Mouse (Mus musculus) ES-Bruce4 (cell line): ENCODE results near the gene Ankrd31. TPM values are rescaled to one million over a fixed set of nuclear protein-coding genes. Genes with fewer than 3 reads are reported as not detected.
"Not testable (repeated sequence)": the region's sequence is repeated elsewhere in the genome, so short reads cannot be mapped to it uniquely, and the experiment has no call there.

ENCODE experiments used
- H3K27ac ChIP-seq: 2 replicates; pipeline ENCODE4 v1.5.1; 2012; ENCODE audit warnings: low read length, inconsistent platforms; ENCODE audit not compliant: insufficient read depth
- H3K27me3 ChIP-seq: 2 replicates; pipeline ENCODE4 v1.6.1; 2012; ENCODE audit warnings: mild to moderate bottlenecking, low read length, inconsistent platforms; ENCODE audit not compliant: control insufficient read depth, poor library complexity, insufficient read depth, severe bottlenecking
- H3K36me3 ChIP-seq: 2 replicates; pipeline ENCODE4 v1.6.1; 2012; ENCODE audit warnings: inconsistent platforms, mild to moderate bottlenecking, low read length, moderate library complexity; ENCODE audit not compliant: control insufficient read depth, poor library complexity, insufficient read depth, severe bottlenecking
- H3K4me1 ChIP-seq: one replicate; pipeline ENCODE4 v1.8.1; 2011; ENCODE audit warnings: low read length; ENCODE audit not compliant: control insufficient read depth, insufficient read depth
- H3K4me3 ChIP-seq: 2 replicates; pipeline ENCODE4 v1.5.1; 2011; ENCODE audit warnings: low read depth, mild to moderate bottlenecking, low read length
- H3K9ac ChIP-seq: 2 replicates; pipeline ENCODE4 v1.6.1; 2012; ENCODE audit warnings: low read depth, mild to moderate bottlenecking, inconsistent platforms; ENCODE audit not compliant: poor library complexity, severe bottlenecking
- H3K9me3 ChIP-seq: replicated peaks from 2 replicates; pipeline ENCODE4 v1.6.1; 2012; ENCODE audit warnings: mild to moderate bottlenecking, low read length, inconsistent platforms; ENCODE audit not compliant: control insufficient read depth, poor library complexity, insufficient read depth, severe bottlenecking
- CTCF ChIP-seq: IDR thresholded peaks from one replicate; pipeline ENCODE4 v1.8.1; 2011; ENCODE audit warnings: low read depth, low read length
- EP300 ChIP-seq: IDR thresholded peaks from 2 replicates; pipeline ENCODE4 v1.6.1; 2011; ENCODE audit warnings: low read depth, low read length; ENCODE audit not compliant: insufficient read depth
- POLR2A ChIP-seq: IDR thresholded peaks from one replicate; pipeline ENCODE4 v1.8.1; 2011; ENCODE audit warnings: low read length; ENCODE audit not compliant: insufficient read depth
- polyA plus RNA-seq: library from polyadenylated mRNA; stranded (reverse); fragments of >200 nt; gene quantifications from 2 replicates; pipeline ENCODE4 v1.2.4, GENCODE M21; 2011; ENCODE audit warnings: low read depth; ENCODE audit not compliant: missing spikeins, insufficient read depth, insufficient read length

Gene Ankrd31
- polyA plus RNA-seq, 1 experiment, result 0.67 TPM

DNA sequence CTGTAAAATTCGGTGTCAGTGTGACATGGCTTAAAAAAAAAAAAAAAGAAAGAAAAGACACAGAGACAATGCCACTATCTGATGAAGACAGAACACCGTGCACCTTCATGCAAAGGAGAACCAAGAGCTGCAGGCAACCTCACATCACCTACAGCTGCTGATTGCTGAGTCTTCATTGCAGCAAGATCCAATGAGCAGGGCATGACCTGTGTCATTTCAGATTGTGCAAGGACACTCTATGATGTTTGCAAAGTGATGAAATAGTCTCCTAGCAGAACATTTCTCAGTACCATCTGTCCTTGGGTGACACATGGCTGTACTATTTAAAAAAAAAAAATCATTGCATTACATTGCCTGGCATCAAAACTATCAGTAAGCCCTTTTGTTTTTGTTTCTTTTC, 5.2 kb upstream of the Ankrd31 start:
- H3K27ac ChIP-seq, result no peak overlapping the region

DNA sequence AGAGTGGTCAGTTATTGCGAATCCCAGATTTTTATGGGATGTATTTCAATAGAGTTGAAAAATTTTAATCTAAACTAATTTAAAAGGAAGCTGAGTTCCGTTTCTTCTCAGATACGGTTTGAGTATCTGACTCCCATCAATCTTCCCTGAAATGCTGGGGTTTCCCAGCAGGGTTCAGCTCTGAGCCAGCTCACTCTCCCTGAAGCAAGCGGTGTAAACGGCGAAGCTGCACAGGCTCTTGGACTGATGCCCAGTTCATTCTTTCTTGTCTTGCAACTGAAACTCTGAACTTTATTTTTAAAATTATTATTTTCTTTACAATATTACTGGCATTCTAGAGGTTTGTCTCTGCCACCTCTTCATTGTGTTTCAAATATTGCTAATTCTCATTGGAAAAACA, 2.0 kb upstream of the Ankrd31 start:
- Histone ChIP-seq H3K9ac (no peak overlapping the region), H3K9me3 (no peaks in the 10 kb centered on the region), H3K36me3 (no peaks in the 10 kb centered on the region), H3K4me3 (no peak overlapping the region), H3K4me1 (no peaks in the 10 kb centered on the region), H3K27me3 (0 out of 2 replicates have a peak, but pooled peaks cover 2% of the 10 kb centered on the region), H3K27ac (no peak overlapping the region)
- TF ChIP-seq EP300 (no peak), POLR2A (no peak), CTCF (no peak)

More for the DNA sequence above, 5.2 kb upstream of the Ankrd31 start:
- Histone ChIP-seq H3K36me3 (no peaks in the 10 kb centered on the region), H3K4me1 (no peaks in the 10 kb centered on the region), H3K4me3 (no peak overlapping the region), H3K9me3 (no peaks in the 10 kb centered on the region), H3K9ac (no peak overlapping the region), H3K27me3 (no peaks in the 10 kb centered on the region)
- no peak for TF ChIP-seq EP300
- no peak for TF ChIP-seq POLR2A
- no peak for TF ChIP-seq CTCF

DNA sequence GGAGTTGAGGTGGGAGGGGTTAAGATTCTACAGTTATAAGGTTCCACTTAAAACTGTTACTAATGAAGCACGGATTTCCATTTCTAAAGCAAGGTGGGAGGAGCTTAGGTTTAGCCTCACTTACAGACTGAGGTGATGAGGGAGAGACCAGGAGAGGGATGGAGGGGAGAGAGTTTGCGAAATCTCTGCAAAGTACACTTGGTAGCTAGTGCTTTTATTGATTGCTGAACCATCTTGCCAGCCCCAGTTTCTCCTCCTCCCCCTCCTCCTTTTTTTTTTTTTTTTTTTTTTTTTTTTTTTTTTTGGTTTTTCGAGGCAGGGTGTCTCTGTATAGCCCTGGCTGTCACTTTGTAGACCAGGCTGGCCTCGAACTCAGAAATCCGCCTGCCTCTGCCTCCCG, 1.8 kb downstream of the Ankrd31 start:
- TF ChIP-seq CTCF (no peak), POLR2A (no peak), EP300 (no peak)
- H3K36me3 ChIP-seq, result no peaks in the 10 kb centered on the region

DNA sequence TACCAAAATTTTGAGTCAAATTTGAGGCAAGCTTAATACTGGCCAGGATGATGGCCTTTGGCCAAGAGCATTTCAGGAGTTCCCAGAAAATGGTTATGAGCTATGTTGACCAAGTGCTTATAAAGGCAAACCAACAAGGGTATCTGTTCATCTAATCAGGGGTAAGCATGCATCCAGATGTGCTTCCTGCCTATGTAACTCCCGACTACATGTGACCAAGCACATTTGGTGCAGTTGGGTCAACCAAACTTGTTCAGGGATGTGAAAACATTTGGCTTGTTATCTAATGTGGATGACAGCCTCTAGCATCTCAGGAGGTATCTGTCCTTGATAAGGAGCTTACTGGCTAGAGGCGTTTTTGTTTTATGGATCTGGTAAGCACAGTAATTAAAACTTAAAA, 12.8 kb downstream of the Ankrd31 start:
- TF ChIP-seq CTCF (no peak), POLR2A (no peak), EP300 (no peak)
- Histone ChIP-seq H3K9me3 (no peaks in the 10 kb centered on the region), H3K4me1 (no peaks in the 10 kb centered on the region), H3K27me3 (no peaks in the 10 kb centered on the region), H3K4me3 (no peak overlapping the region), H3K9ac (no peak overlapping the region), H3K36me3 (no peaks in the 10 kb centered on the region), H3K27ac (no peak overlapping the region)

More for the DNA sequence above, 1.8 kb downstream of the Ankrd31 start:
- Histone ChIP-seq H3K27me3 (0 out of 2 replicates have a peak, but pooled peaks cover 2% of the 10 kb centered on the region), H3K4me1 (no peaks in the 10 kb centered on the region), H3K9me3 (no peaks in the 10 kb centered on the region), H3K4me3 (no peak overlapping the region), H3K27ac (no peak overlapping the region), H3K9ac (no peak overlapping the region)

DNA sequence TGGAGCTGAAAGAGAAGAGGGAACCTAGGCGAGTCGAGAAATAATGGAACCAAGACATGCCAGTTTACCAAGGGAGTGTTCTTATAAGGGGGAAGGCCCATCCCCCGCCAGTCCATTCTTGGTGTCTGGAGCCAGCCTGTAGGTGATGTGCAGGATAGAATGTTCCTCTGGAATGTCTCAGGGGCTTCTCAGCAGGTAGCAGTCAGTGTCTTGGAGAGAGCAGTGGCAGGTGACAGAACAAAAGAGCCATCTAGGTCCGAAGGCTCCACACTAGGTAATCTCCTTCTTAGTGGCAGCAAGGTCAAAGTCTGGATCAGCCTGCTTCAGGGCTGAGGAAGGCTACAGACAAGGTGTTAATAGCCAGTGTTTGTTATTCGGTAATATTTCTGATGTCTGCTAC, 38.0 kb downstream of the Ankrd31 start:
- not testable (repeated sequence) for H3K9ac ChIP-seq, H3K27ac ChIP-seq, H3K27me3 ChIP-seq, H3K9me3 ChIP-seq, H3K4me1 ChIP-seq, H3K36me3 ChIP-seq, H3K4me3 ChIP-seq

DNA sequence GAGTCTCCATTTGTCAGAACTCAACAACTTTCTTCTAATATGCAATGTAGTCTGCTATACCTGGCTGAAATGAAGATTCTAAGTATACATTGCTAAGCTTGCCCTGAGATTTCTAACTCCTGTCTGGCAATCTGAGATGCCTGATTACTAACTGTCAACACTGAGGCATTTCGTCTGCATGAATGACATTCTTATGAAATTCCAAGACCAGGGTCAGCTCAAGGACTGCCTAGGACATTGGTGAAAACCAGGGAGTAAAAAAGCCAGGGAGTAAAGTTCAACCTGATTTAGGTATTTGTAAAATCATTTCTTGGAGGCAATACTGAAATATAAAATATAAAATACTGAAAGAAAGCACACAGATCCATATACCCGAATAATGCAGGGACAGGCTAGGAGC, 45.4 kb downstream of the Ankrd31 start:
- Histone ChIP-seq H3K9ac (no peak overlapping the region), H3K4me3 (no peak overlapping the region), H3K36me3 (no peaks in the 10 kb centered on the region), H3K4me1 (no peaks in the 10 kb centered on the region), H3K27ac (no peak overlapping the region), H3K27me3 (no peaks in the 10 kb centered on the region), H3K9me3 (no peaks in the 10 kb centered on the region)
- TF ChIP-seq POLR2A (no peak), EP300 (no peak), CTCF (no peak)
